Mouse (Mus musculus) layer of hippocampus, postnatal 25 days (tissue): ENCODE data around the gene Zfp462. TPM values are rescaled to one million over a fixed set of nuclear protein-coding genes. Genes with fewer than 3 reads are reported as not detected.

Experiments
- DNase-seq, 2 experiments: peaks; one replicate each; pipeline ENCODE4 v3.0.0; 2022; ENCODE audit warnings: mixed read lengths in 2 of 2, low spot score in 1 of 2; ENCODE audit errors: extremely low spot score in 1 of 2
- total RNA-seq, 2 experiments: library from RNA; stranded (reverse); gene quantifications; 2 replicates each; pipeline ENCODE4 v1.2.3; 2021

Zfp462 gene
- total RNA-seq, 2 experiments from 2014 or later: 51.4 to 51.9 TPM

DNA sequence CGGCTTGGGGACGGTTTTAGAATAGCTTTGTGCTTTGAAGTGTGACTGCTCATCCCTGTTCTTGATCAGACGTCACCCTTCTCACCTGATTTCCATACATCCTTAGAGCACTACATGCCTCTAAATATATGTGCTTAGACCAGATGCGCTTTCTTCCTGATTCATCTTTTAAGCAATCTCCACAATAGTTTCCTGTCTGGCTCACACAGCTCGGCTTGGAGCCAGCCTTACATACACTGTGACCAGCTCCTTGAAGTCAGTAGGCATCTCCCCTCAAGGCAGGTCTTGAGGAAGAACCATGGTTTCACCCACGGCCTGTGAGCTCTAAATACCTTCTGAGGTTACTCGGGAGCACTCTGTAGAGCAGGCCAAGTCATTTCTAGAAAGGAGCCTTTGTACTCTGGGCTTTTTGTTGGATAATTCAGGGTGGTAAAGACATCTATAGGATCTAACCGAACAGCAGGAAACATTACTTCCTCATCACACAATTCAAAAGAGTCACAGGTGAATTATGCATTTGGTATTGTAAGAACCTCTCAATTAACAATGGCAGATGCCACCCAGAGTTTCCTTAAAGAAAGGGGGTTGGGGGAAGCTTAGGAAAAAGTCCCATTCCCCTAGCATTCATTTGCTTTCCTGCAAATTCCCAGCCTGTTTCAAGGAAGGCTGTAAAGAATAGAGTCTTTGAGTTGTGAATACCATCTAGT, 95.6 kb downstream of the Zfp462 start:
- DNase-seq: no peak

DNA sequence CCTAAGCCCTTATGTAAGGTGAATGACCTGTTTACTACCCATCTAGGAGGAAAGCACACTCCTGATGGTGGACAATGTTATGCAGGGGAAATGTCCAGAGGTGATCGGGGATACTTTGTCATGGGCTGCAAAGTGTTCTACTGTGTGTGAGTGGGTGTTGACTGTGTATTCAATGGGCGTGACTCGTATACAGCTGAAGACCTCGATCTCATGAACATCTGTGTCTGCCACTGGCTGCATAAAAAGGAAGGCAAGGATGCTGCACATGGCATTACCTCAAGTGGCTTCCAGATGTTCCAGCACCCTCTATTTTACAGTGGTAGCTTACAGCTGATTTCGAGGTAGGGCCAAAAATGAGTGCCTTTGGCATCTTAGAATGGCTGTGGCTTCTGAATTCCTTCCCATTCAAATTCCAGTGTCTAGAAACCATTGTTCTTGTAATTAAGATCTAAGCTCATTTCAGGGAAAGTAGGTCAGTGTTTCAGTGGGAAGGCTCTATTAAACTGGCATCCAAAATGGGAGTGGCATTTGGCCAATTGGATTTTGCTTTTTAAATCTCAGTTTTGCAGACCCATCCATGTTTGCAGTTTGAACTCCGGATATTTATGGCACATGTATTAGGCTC, 96.4 kb downstream of the Zfp462 start:
- DNase-seq: no peak

DNA sequence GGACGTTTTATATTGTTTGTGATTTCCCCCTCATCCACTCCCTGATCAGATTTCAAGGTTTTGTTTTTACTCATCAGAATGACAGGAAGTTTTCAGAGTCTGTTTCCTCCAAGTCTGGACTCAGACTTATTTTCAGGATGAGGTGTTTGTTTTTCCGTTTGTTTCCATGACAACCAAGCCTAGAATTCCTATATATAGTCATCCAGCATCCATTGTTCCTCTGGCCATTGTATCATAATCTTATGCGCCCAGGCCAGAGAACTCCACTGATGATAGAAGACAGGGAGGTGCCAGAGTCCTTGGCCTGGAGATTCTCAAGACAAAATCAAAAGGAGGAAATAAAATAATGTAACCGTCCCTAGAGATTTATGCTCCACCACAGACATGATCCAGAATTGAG, 97.7 kb downstream of the Zfp462 start:
- no peak for DNase-seq

DNA sequence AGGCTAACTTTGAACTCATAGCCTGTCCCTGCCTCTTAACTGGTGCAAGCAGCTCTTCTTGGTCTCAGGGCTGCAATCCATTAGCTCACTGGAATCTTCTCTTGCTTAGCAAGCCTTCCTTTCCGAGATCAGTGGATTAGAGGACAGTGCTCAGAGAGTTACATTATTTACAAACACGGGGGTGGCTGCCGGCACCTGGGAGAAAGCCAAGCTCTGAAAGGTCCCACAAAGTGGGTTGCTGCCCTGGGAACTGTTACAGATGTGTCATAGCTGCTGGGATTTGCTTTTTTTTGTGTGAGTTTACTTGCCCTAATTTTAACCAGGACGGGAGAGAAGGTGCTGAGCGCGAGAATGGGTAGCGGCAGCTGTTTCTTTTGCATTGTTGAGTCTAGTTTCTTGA, 102.4 kb downstream of the Zfp462 start:
- DNase-seq: no peak

DNA sequence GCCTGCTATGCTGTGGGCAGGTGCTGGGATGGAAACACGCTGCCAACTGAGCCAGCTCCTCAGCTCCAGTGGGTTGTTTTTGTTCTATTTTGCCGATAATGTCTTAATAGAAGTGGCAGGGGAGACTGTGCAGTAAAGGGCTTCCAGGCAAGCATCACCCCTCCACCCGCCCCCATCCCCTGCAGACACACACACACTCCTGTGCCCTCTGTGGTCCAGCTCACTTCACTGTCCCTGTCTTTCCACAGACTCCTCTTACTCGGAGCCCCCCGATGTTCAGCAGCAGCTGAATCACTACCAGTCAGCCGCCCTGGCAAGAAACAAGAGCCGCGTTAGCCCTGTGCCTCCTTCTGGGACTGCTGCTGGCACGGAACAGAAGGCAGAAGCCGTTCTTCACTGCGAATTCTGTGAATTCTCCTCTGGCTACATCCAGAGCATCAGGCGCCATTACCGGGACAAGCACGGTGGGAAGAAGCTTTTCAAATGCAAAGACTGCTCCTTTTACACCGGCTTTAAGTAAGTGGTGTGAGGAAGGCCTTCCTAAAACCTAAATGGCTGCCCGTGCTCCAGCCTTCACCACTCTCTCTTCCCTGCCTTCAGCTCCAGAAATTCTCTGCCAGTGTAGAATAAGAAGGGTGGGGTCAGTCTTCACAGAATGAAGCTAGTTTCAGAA, 105.2 kb downstream of the Zfp462 start:
- peak in 1 of 2 experiments; percentile 30 for DNase-seq

DNA sequence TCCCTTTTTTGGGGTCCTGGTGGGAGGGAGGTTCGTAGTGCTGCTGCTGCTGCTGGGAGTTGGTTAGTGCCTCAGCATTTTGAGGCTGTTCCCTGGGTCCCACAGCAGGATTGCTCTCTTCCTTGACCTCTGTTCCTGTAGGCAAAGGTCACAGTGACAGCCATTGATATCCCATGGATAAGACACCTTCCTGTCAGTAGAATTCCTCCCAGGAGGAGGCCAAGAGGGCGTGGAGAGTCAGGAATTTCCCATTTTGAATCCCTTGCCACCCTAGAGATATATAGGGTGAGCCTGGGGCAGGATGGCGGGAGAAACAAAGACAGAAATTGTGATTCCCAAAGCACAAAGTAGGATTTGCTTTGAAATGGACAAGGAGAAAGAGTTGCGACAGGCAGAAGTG, 106.5 kb downstream of the Zfp462 start:
- no peak for DNase-seq

DNA sequence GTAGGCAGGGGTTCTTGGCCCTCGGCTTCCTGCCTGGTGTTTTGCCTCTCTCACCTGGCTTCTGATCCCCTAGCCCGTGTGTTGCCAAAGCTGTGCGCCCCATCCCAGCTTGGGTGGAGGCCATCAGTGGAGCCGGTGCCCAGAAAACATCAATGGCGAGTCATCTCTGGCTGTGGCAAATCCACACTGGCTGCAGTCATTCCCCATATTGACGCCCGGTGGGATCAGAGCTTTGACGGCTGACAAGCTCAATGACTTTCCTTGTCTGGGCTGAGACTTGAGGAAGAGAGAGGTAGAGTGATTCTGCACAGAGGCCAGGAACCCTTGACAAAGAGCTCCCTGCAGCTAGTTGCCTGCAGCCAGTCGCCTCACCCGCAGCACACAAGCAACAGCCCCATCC, 107.8 kb downstream of the Zfp462 start:
- DNase-seq: no peak

DNA sequence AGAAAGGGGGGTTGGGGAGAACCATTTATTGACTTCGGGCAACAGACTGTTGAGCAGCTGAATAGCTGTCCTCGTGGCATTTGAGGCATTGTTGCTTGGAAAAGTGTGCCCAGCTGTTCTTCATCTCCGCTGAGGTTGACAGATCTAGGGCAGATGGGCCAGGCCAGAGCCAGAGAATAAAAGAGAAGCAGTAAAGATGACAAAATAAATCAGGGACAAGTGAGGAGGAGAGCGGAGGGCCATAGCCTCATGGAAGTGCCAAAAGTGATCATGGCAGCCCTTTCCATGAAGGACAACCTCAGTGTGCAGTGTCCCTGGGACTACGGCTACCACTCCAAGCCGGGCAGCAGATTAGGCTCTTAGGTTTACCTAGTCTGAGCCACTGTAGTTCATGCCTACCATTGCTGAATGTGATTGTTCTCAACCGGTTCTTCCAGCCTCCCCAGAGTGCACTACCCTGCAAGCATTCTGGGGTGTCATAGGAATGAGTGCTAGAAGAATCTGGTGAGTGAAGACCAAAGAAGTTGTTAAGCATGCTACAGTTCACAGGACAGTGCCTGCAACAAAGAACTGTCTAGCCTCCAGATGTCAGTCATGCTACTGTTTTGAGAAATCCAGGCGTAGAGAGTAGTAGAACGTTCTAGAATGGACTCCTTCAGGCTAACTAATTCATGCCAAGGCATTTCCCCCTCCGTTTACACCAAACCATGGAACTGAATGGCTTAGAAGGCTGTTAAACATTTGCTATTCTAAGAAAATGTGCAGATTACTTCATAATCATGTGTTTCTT, 113.0 kb downstream of the Zfp462 start:
- DNase-seq: no peak

DNA sequence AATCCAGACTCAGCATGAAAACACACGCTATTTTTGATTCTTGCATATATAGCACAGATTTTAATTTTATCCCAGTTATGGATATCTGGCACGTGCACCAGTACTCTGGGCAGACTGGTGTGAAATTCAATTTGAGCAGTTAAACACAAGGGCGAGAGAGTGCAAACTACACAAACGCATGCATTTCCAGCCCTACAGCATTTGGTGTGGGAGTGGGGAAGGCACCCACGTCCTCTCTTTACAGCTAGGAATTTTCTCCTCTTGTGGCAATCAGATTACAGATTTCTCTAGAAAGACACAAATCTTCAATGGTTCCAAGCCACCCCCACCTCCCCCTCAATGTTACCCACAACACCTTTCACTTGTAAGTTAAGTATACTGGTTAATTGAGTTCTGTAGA, 114.1 kb downstream of the Zfp462 start:
- DNase-seq: no peak

DNA sequence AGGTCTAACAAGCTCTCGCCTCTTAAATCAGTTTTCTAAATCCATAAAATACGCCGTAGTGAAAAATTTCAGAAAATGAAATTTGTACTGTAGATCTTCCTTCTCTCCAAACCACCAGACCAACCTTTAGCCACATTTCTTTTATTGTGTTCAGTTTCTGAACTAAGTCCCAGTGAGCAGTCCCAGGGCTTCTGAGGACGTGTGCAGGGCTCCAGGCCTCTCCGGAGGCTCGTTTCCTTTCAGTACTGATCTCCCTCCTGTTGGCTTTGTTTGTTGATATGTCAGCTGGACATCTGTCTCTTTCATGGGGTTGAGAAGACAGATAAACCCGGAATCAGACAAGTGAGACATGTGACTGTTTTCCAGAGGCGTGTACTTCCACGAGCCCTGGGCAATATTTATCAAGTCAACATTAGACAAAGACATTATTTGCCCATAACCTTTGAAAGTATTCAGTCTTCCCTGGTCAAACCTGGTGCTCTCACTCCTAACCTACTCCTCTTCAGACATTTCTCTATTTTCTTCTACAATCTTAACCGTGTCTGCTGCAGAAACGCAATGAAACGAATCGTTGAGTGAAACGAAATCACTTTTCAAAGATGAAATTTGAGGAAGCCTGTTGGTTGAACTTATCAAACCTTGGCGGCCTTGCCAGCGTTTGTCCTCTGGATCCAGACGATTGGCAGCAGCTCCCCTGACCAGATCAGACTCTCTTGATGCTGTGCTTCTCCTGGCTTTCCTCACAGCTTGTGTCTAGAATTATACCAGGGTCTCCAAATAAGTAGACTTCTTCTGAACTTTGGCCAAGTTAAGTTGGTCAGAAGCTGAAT, 121.7 kb downstream of the Zfp462 start:
- no peak for DNase-seq

DNA sequence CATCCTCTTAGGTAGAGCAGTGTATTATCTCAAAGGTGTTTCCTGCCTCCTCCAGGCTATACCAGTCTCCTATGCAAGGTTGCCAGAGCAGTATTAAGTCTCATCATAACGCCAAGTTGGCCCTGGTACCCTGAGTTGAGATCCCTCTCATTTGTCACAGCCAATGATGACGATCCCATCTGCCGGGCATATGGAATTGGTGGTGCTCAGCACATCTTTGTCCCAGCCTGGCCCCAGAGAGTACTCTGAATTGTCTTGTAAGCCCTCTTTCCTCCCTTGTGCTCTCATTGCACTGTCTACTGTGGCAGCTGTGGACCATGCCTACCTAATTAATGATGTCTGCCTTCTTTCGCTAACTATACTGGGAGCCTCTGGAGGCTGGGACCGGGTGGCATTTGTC, 126.7 kb downstream of the Zfp462 start:
- DNase-seq: no peak

DNA sequence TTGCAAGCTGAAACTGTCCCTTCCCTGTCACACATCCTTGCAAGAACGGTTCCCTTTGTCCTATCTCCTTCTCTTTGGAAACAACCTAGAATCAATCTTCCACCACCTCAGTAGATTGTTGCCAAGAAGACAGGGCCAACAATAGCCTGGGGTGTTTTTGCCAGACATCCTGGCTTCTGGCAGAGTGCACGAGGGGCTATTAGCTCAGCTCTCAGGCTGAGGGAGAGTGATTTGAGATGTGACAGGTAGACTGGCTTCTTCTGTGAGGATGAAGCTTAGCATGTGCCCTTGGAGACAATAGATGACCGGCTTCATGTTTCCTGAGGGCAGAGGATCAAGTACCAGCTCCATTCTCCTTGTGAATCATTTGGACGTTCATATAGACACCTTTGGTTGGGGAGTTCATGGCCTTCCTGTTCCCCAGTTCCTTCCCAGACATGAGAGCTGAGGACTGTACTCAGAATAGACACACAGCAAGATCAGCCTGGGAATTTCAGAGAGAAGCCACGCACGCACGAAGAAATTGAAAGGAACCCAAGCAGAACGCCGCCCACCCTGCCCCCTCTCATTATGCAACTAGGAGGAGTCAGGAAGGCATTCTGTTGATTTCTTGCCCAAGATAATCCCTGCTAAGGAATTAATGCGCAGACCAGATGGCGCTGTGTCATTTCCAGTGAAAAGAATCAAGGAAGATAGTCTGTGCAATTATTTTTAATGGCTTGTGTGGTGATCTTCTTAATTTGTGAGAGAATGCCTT, 132.5 kb downstream of the Zfp462 start:
- peak in 1 of 2 experiments; percentile 38 for DNase-seq

DNA sequence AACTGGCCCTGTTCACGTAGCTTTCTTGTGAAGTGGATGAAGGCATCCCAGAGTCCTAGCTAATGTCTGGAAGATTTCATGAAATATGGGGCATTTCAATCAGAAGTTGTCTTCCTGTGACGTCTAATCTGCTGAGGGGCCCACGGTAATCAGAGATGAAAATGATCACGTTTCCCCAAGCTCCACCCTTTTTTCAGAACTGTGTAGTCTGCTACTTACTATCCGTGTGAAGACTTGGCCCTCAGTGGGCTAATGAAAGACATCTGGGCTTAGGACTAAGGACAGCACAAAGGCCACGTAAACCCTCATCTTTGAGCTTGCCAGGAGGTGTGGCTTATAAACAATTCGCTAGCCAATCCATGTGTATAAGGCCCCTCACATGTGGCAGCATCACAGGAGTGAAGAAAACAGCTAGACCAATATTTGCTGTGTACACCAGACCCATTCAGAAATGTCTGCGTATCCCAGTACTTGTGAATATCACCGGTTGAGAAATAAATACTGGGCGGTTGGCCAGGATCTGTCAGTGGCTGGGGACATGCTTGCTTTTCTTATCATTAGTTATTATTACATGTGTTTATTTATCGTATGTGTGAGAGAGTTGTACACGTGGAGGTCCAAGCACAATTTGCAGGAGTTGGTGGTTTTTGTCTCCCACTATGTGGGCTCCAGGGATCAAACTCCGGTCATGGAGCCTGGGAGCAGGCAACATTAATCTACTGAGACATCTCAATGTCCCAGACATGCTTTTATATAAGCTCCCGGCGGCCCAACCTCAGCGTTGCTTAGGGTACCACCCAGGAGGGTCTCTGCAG, 133.3 kb downstream of the Zfp462 start:
- DNase-seq: no peak

DNA sequence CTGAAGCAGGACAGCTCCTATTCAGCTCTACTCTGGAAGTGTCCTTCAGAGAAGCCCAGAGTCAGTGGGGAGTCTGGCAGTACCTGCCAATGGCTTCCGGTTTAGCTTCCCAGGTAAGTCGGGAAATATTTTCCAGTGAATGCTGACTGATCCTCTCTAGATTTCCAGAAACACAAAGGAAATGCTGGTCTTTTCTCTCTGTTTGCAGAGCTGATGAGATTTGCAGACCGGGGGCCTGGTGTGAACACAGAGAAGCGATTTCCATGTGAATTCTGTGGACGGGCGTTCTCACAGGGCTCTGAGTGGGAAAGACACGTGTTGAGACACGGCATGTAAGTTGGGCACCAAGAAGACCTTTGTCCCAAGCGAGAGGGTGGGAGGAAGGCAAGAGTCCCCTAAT, 134.2 kb downstream of the Zfp462 start:
- no peak for DNase-seq

DNA sequence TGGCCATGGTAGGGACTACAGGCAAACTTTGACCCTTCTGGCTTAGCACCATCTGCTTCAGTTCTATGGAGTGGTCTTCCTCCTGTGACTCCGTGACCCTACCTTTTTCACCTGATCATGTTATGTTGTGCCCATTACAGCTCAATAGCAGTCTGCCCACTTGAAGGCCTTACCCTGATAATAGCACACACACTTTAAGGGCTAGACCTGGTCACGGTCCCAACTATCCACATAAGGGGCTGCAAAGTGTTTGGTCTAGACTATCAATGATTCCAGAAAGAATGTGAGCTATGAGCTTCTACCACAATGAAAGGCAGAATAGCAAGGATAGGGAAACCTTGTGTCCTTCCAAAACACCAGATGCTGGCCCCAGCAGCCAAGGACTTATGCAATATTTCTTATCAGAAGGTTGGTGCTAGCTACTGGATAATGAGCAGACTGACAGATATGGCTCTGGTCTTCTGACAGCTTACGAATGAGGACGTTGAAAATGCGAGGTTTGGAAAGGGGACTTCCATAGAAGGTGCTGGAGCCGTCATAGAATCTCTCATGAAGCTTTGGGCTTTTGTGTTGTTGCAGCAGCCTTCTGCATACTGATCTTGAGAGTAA, 139.3 kb downstream of the Zfp462 start:
- no peak for DNase-seq

DNA sequence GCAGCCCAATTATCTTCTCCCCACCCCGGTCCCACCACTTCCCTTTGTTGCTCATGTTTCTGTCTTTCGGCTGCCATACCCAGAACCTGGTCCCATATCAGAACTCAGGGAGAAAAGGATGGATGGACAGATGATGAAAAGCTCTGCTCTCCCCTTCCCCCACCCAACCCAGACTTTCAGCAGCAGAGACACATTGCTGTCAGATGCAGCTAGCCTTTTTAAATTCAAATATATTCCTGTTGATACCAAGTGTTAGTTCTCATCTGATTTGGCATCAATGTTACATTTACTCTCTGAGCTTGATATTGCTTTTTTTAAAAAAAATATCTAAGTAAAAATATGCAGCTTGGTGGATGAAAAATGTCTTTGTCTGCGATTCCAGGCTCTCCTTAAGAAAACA, 143.3 kb downstream of the Zfp462 start:
- DNase-seq: no peak

DNA sequence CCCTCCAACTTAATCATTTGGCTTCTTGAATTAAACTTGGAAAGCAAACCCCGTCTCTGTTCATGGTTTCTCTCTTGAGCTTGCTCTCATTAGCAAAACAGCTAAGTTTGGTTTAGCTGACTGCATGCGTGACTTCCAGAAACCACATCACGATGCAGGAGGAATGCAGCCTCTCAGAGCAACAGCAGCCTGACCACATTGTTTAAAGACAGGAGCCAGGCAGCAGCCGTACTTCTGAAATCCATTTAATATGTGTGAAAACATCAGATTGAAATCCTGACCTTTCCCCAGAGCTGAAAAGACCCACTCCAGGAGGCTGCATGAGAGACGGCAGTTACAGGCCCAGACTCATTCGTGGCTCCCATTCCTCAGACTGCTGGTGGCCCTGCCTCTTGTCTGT, 144.1 kb downstream of the Zfp462 start:
- DNase-seq: no peak

DNA sequence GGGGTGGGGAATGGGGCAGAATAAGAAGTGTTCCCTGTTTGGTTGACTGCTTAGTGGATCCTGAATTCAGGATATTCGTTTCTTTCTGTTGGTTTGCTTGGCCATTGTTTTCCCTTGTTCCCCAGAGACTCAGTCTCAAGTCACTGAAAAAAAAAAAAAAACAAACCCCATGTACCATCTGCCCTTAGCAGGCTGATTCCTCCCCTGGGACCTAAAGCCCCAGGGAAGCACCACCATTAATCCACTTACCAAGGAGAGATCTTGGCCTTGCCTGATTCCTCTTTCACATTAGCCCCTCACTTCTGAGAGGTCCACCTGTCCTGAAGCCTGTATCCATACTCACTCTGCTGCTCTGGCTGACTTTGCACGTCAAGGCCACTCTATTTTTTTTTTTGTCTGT, 152.3 kb downstream of the Zfp462 start:
- DNase-seq: no peak
